Mouse (Mus musculus): ENCODE measurements around the gene Psmg4.

The Psmg4 gene

DNA sequence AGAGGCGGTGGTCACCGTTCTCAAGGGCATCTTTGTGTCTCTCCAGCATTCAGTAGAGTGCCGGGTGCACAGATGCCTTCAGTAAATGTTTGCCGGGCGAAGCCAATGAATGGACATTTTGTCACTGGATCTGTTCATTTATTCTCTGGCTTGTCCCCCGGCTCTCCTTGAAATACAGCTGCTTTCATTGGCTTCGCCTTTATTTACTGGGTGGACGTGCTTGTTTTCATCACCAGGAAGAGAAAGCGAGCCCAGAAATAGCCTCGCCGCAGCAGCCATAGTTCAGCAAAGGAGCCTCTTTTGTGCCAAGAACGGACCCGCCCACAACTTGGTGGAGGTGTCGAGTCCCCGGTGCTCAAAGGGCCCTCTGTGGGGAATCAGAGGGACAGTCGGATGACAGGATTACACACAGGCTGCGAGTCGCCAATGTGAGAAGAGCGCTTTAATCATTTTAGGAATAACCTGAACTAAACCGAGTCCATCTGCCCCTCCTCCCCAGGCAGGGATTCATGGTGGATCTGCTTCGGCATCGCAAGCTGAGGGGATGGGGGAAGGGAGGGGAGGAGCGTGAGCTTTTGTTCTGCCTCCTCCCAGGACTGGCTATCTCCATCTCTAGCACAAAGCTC is 13.9 kb upstream of the Psmg4 start:
- DNase-seq (ENCODE audit: low read depth, low spot score): peak; percentile 59

DNA sequence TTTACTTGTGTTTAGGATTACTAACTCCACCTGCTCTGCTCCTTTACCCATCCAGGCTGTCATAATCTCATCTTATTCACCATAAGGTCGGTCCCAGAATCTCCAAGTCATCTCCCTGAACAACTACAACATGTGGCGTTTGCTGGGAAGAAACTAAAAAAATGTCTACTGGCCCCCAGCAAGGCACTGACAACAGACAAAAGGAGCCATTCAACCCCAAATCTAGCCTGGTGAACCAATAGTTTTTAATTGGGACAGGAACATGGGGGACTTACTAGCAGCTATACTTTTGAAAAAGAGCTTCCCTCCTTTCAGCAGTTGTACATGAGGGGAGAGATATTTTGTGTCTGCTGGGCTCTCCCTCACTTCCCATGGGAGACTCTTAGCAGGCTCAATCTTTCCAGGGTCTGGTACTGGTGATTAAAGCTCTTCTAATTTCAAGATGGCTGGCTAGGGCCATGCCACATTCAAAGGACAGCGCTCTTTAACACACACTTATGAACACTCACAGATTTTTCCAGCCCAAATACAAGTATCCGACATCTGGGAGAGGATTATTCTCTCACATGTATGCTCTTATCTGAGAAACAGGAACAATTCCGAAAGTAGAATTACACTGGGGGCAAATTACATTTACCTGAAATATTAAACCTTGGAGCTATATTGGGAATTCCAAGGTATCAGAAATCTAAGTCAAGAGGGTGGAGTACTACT is 13.1 kb upstream of the Psmg4 start:
- DNase-seq (ENCODE audit: low read depth, low spot score): no peak

DNA sequence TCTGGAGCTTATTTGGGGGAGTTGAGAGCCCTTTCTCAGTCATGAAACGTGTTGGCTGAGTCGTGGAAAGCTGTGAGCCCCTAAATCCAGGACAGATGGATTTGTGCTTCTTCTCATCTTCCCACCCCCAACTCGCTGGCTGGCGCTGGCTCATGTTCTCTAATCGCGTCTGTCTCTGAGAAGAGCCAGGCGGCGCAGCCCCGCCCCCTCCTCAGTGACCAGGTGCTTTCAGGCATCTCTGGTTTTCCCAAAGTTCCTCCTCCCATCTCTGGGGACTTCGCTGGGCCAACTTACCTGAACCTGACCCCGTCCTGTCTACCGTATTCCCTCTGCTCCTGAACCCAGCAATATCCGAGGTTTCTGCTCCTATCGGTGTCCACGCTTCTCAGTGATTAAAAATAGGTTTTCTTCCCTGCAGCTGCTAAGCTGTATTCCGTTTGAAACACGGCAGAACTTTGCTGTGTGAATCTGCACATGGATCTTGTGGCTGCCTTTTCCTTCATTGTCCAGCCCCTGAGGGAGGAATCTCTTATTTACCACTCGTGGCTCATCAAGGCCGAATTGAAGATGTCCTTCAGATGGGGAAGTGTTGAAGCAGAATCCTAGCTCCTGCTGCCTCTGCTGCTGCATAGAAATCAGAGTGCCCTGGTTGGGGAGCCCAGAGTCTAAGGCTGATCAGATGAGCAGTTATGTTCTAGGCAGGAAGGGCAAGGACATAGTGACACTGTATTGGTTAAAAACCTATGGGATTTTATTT is 12.3 kb upstream of the Psmg4 start:
- DNase-seq (ENCODE audit: low read depth, low spot score): no peak

DNA sequence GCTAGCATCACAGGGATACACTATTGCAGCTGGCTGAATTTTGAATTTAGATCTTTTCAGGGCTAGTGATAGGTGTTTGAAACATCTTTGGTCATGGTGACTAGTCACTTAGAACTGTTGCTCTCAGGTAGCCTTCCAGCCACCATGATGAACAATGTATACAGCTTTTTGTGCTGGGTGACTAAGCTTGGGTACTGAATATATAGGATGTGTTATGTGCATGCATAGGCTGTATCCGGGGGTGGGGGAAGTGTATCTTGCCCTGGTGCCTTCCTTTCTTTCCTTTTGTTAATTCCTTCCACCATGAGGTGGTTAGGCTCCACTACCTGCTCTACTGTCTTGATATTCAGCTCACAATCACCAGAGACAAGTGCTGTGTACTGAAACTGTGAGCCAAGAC is 11.3 kb upstream of the Psmg4 start:
- DNase-seq (ENCODE audit: low read depth, low spot score): no peak

DNA sequence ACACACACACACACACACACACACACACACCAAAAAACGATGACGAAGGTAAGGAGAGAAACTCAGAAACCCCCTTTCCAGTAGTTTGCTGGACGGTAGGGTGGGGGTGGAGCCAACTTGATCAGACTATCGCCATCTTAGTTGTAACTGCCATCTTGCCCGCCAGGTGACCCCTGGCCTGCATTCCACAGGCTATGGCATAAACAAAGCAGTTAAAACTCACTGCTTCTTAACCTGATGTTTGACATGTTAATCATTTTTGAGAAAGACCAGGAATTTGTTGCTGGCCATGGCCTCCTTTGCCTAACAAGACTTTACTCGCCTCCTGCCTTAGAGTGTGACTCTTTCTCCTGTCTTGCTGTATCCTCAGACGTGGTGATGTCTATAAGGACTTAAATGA is 10.1 kb upstream of the Psmg4 start:
- DNase-seq (ENCODE audit: low read depth, low spot score): no peak

DNA sequence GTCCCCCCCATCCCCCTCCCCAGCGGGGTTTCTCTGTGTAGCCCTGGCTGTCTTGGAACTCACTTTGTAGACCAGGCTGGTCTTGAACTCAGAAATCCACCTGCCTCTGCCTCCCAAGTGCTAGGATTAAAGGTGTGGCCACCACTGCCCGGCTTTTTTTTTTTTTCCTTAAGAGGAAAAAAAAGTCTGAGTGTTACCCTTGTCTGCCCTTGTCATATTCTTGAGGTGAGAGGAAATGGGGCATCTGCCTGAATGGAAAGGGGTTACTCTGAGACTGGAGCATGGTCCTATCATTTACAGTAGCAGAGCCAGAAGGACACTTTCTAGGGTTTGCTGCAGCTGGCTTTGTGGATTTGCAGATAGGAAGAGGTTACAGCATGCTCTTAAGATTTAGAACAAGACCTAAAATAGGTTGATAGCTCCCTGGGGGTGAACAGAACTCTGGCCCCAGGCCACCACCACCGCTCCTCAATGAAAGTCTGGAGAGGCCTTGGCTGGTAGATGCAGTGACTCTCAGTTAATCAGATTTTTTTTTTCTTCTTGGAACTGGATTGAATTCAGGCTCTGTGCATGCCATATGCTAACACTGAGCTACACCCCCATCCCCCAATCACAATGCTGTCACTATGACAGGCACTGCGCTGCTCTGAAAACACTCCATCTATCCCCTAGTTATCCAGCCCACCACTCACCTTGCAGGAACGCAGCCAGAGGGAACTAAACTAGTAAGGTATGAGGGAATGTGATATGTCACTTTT is 9.3 kb upstream of the Psmg4 start:
- no peak for DNase-seq (ENCODE audit: low read depth, low spot score)

DNA sequence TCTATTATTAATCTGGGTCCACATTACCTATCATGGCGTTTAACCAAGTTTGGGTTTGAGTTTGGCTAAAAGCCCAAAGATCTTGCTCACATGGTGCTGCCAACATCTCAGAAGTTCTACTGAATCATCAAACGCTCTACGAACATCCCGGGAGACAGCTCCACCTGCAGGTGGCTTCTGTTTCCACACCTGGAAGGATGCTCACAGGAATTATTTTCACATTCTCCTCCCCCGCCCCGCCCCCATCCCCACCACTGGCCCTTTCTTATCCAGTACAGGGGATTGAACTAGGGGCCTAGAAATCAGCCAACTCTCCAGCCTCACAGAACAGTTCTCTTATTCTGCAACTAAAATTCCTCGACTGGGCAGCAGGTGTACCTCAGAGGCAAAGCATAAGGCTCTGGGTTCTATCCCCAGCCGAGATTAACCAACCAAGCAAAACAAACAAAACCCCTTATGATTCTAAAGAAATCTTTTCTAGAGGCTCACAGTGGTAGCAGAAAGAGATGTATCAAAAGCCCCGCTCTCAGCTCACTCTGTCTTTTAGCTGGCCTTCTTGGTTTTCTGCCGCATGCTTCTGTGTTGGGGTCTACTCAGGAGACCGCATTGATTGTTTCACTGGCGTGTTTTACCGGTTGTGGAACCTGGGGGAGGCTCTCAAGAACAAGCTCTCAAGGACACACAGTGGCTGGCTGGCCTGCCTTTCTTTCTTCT is 8.4 kb upstream of the Psmg4 start:
- DNase-seq (ENCODE audit: low read depth, low spot score): peak; percentile 51

DNA sequence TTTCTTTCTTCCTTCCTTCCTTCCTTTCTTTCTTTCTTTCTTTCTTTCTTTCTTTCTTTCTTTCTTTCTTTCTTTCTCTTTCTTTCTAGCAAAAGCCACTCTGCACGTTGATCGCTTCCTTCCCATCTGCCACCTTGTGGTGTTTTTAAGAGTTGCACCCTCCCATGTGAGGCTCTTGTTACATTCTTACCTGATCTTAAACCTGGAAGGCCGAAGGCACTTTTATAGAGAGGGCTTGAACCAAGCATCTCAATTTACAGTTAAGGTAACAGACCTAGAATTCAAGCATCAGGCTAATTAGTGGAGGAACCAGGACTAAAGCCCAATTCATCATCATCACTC is 7.9 kb upstream of the Psmg4 start:
- DNase-seq (ENCODE audit: low read depth, low spot score): peak; percentile 58

DNA sequence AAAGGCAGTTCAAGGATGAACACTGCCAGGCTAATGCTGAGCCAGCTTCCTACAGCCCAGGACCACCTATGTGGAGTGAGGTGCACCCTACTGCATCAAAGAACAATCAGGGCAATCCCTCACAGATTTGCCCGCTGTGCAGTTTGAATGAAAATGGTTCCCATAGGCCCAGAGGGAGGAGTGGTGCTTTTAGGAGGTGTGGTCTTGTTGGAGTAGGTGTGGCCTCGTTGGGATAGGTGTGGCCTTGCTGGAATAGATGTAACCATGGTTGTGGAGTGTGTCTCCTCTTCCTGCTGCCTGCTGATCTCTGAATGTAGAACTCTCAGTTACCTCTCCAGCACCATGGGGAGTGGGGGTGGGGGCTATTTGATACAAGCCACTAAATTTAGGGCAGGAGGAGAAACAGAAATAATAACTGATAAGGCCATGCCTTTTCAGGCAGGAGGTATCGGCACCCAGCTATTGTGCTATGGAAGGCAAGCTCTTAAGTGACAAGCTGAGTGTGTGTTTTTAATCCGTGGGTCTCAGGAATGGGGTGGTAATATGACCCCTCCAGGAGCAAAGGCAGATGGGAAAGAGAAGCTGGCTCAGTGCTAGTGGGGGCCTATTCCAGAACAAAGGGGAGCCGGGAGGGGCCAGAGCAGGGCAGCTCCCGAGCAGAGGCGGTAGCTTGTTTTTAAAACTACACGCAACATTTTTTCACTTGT is 6.5 kb upstream of the Psmg4 start:
- DNase-seq (ENCODE audit: low read depth, low spot score): no peak

DNA sequence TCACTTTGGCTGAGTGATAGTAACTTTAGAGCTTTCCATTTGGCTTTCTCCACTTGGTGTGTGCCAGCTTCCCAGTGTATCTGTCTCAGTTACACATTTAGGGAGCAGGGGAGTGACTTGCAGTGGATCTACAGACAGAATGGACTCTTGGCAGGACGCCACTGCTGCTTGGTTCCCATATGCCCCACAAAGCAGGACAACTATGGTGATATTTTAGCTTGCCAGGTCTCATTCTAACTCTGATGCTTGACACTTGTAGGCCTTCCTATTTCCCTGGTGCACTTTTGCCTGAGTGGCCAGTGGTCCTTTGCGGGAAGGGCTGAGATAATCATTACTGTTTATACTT is 6.0 kb upstream of the Psmg4 start:
- no peak for DNase-seq (ENCODE audit: low read depth, low spot score)

DNA sequence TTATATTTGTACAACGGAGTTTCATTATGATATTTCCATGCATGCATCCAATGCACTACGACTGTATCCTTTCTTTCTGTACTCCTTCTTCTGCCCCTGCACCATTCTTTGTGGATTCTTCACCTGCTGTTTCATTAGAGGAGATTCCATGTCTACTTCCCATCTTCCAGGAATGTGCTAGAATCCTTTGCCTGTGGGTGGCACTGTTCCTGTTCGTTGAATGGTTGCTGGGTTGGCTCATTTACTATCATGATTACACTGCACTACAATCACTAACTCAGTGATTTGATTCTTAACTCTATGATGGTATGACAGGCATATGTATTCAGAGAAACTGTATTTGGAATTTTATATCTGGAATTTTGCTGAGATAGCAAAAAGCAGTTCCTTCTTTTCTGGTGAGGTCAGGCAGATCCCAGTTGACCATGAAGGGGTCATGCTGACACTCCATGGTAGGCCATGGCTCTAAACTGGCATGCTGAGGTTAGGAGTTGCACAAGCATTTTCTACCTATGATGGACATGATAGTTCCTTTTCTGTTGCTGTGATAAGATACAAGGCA is 5.1 kb upstream of the Psmg4 start:
- DNase-seq (ENCODE audit: low read depth, low spot score): no peak

DNA sequence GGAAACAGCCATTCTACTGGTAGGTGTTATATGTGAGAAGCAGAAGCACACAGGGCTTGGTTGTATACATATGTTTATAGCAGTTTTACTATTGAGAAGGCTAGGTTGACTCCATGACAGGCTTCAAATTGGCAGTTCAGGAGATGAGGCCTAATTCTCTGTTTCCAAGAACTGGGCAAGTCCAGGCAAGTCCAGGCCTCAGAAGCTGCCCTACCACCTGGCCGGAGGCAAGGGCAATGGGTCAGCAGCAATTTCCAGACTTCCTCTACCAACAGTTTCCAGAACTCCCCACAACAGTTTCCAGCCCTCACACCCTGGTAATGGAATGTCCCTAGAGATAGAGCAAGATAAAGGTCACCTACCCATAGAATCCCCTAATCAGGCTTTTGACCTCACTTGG is 2.8 kb upstream of the Psmg4 start:
- no peak for DNase-seq (ENCODE audit: low read depth, low spot score)

DNA sequence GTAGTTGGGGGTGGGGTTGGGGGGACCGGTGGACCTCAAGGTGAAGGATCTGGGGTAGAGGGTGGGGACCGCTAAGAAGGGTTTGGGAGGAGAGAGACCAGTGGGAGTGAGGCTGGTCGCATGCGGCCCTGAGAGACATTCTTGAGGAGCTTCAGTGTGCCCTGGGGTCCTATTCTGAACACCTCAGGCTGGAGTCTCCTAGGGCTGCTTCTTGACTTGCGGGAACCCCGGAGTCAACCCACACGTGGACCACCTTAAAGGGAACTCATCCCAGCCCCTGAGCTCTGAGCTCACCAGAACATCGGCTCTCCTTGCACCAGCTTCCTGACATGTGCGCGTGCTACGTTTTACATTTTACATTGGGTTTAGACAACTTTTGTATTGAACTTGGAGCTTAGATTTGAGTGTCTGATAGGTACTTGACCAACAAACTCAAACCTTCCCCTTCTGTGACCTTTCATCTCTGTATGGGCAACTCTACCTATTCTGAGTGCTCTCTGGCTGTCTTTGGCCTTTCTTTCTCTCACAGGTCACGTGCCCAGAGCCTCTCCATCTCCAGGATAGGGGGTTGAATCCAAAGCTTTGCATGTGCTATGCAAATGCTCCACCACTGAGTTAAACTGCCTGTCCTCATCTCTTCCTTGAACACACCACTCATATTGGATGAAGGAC is 676 bp downstream of the Psmg4 start:
- no peak for DNase-seq (ENCODE audit: low read depth, low spot score)

DNA sequence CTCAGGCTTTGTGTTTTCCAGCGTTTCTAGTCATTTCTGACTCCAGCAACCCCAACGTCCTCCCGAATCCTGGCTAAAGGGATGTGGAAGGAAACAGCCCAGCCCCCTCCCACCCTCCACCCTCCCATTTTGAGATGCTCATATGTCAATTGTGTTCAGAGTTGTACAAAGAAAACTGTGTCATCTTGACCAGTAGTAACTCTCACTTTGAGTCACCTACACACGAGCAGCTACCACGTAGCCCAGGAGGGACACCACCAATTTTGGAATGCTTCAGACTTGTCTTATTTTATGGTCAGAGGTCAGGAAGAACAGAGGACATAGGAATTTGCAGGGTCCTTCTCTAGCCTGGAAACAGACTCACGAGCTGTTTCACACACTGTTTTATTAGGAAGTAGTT is 11.3 kb downstream of the Psmg4 start:
- DNase-seq (ENCODE audit: low read depth, low spot score): no peak

DNA sequence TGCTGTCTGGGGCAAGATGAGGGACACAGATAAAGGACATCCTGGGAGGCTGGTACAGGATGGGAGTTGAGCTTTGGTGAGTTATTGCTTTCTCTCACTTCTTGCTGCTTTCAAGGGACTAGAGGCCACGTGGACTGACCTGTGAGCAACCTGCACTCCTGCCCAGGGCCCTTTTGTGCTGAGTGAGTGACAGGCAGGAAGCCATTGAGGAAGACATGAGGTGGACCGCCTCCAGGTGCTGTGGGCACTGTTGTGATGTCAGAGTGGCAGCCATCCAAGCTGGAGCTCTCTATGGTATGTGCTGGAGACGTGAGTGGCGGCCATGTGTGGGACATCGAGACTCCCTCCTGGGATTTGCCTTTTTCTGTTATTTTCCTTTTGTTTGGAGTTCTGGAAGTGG is 18.9 kb downstream of the Psmg4 start:
- no peak for DNase-seq (ENCODE audit: low read depth, low spot score)

DNA sequence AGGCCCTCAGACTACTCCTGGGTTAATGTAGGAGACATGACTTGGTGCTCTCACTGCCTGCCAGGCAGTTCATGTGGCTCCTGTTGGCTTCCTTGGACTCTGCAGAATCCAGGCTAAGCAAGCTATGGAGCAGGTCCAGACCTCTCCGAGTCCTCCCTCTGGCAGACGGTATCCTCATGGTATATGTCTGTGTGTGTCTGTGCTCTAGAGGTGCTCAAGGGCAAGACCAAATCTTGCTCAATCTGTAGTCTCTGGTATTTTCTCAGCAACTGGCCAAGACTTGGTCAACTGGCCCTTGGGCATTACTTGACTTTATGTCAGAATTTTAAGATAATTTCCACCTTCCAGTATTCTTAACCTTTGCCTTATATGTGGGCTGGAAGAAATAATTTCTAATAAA is 22.6 kb downstream of the Psmg4 start:
- DNase-seq (ENCODE audit: low read depth, low spot score): no peak

DNA sequence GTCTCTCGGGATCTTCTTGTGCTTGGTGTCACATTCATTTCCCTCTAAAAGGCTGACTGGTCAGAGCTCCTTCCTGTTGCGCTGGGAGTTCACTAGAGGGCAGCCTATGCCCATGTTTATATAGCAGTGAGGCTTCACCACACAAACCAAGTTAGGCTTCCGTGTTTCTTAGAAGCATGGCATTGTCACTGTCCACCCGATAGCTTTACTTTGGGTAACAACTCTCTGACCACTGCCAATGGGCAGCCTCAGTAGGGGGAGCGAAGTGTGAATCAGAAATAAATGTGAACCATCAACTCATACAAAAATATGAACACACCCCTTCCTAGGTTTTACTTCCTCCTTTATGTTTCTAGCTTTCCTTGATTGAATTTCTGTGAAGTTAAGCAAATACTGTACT is 24.8 kb downstream of the Psmg4 start:
- peak; percentile 51 for DNase-seq (ENCODE audit: low read depth, low spot score)

DNA sequence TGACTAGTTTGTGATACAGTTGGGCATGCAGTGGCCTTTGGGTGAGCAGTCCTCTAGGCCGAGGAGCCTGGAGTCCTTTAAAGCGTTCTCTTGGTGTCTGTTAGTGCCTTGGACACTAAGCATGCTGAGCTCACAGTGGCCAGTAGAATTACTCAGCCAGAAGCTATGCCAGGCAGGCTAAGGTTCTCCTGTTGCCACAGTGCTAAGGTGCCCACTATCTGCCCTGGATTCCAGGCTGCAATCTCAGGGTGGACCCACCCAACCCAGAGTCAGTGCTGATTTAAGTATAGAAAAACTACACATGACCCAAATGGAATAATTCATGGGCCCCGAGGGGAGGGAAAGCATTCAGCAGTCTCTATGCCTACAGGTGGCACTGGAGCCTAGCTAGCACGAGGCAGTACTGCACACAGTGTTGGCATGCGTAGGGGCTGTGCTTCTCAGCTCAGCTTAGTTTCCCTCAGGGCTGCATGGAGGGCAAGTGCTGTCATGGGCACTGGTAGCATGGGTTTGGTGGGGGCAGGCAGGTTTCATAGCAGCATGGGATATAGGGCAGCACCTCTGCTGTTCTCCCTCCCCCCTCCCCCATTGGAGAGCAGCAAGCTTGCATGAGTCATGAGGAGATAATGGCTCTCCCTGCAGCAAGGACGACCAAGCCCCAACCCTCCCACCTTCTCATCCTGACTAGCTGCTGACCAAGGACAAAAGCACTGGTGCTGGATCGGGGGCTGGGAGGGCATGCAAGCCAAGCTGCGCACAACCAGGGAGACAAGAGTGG is 29.8 kb downstream of the Psmg4 start:
- no peak for DNase-seq (ENCODE audit: low read depth, low spot score)

DNA sequence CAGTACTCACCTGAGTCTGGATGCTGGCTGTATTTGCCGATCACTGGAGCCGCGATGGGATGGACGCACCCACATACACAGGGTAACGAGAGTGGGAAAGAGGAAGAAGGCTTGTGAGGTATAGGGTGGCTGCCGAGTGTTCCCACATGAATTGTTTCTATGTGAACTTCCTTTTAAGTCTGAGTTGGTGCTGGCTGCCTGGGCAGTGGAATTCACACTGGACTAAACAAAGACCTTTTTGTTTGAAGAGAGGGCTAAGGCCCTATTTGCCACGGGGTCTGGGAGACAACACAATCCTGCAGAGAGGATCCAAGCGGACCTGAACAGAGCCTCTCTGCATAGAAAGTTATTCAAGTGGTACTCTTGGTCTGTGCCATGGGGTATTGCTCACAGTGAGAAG is 30.6 kb downstream of the Psmg4 start:
- DNase-seq (ENCODE audit: low read depth, low spot score): peak; percentile 5

DNA sequence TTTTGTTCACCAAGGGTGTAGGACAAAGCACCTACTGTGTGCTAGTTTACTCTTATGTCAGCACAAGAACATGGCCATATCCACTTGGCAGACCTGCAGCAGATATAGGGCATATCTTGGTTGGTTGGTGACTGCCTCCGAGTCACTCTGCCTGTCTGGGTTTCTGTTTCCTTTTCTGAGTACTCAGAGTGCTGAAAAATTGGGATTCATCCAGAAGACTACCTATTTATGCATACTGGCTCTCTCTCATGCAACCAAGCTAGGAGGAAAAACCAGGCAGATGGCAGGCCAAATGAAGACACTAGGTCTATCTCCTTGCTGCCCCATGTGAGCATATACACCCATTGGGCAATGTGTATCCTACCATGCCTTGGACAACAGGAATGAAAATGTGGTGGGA is 32.9 kb downstream of the Psmg4 start:
- no peak for DNase-seq (ENCODE audit: low read depth, low spot score)

Data from embryo, embryonic 11.5 days (tissue).